Mouse (Mus musculus) gastrocnemius, postnatal 14 days (tissue): ENCODE data around the gene Ugt1a5. TPM values are rescaled to one million over a fixed set of nuclear protein-coding genes. Genes with fewer than 3 reads are reported as not detected.

Source experiments
- DNase-seq: peaks from one replicate; pipeline ENCODE4 v3.0.0; 2021; ENCODE audit warnings: mixed read lengths
- intact Hi-C: fragments of 180-260 bp; cut with DNase I; formaldehyde crosslinking; loops from one replicate; pipeline ENCODE4 v1.15.1; 2025; ENCODE audit warnings: low total_unique reads
- total RNA-seq, 2 experiments: library from RNA; stranded (reverse); gene quantifications; 2 replicates each; pipeline ENCODE4 v1.2.3; 2021

The Ugt1a5 gene
- total RNA-seq, 2 experiments from 2014 or later = 0.14 to 0.33 TPM

GRCm38 (mm10) chr1:88256886-88257663 lies 91.3 kb downstream of the Ugt1a5 start:
- intact Hi-C loops = no loop called here

DNA sequence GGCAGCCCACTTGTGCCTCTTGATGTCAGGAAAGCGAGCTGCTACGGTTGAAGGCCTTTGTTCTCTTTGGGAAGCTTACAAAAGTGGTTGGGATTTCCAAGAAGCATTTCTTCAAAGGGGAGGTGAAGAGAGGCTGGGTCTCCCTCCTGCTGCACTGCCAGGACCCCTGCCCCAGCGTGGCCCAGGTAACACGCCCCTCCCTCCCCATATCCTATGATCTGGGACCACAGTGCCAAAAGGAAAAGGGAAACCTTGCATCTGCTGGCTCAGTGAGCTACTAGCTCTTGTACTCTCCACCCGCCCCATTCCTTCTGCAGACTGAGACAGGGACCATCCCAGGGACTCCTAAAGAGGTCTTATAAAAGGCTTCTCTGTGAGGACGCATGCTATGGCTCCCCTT lies 91.9 kb downstream of the Ugt1a5 start:
- intact Hi-C loops = no loop called here

More at GRCm38 (mm10) chr1:88256886-88257663, 91.3 kb downstream of the Ugt1a5 start:
- no peak for DNase-seq

DNA sequence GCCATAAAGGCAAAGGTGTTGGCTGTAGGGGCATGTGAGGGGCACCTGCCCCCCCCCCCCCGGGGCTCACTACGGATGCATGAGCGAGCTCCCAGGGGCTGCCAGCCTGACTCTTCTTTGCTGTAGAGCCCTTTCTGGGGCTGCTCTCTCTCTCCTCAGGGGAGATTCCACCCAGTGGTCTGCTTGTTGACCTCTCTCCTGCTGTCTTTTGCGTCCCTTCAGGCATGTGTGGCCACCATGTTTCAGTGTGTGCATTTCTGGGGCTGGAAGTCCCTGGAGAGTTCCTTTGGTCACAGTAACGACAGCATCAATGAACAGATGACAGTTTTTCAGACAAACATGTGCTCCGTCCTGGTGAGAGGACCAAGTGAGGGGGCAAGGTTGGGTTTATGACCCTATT lies 92.5 kb downstream of the Ugt1a5 start:
- intact Hi-C loops = no loop called here
- DNase-seq = no peak

More for the DNA sequence above, 91.9 kb downstream of the Ugt1a5 start:
- DNase-seq = no peak

DNA sequence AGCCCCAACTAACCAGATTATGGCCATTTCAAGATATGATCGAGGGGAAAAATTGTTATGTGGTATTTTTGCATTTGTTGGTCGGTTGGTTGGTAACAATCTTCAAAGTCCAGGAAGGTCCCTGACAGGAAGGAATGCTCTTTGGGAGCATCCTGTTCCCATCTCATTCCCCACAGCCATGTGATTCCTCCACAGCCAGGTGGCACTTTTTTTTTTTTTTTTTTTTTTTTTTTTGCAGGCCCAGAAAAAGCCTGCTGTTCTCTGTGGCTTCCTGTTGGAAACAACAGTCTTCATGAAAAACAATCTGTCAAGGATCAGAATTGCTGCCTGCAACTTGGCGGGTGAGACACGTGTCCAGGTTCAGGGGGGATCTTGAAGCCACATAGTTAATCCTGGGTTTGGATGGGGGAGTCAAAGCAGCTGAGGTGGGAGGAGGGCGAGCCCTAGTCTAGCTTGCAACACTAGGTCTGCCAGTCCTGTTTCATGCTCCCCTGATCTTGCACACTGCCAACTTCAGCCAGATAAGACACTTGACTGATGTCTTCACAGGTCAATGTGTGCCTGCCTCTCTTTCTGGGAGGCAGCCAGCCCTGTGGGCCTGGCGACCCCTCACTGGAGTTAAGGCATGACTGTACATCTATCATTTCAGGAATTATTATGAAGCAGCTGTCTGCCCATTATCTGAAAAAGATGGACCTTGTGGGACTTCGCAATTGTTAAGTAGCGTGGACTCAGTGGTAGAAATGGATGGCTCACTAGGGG lies 93.2 kb downstream of the Ugt1a5 start:
- intact Hi-C loops = no loop called here
- no peak for DNase-seq

GRCm38 (mm10) chr1:88259643-88260024 lies 93.8 kb downstream of the Ugt1a5 start:
- intact Hi-C loops = no loop called here
- no peak for DNase-seq

- no peak for DNase-seq
- intact Hi-C loops = no loop called here
These were observed 94.3 kb downstream of the Ugt1a5 start for GRCm38 (mm10) chr1:88260114-88260513.

GRCm38 (mm10) chr1:88260604-88261377 lies 95.0 kb downstream of the Ugt1a5 start:
- DNase-seq = no peak
- intact Hi-C loops = no loop called here

- intact Hi-C loops = no loop called here
- no peak for DNase-seq
These were observed 95.9 kb downstream of the Ugt1a5 start for GRCm38 (mm10) chr1:88261706-88262105.

DNA sequence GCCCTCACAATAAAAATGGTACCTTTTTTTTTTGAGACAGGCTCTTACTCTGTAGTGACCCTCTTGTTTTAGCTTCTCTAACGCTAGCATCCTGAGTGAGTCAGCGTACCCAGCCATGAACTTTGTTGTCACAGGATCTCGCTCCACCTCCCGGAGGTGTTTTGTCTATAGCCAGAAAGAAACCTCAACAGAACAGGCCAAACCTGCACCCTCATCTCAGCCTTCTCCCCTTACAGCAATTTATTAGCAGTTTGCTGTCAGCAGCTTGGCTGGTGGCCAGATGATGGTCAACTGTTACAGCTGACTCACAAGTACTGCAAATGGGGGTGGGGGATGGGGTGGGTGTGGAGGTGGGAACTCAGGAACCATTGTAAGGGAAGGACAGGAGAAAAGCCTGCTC lies 96.4 kb downstream of the Ugt1a5 start:
- intact Hi-C loops = no loop called here
- peak; percentile 66 for DNase-seq

DNA sequence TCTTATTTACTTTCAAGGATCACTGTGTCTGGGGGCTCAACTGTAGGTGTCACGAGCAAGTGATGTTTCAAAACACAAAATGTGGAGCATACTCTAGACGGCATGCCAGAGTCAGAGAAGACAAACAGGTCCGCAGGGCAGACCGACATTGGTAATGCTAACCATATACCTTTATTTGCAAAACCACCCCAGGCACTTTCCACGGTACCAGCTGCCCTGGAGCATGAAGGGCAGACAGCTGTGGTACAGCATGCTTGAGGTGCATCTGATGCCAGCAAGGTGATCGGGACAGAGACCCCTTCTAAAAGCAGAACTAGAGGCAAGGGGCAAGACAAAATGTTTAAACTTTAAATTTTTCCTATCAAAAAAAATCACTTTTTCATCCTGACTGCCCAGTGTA lies 97.1 kb downstream of the Ugt1a5 start:
- no peak for DNase-seq
- intact Hi-C loops = no loop called here

DNA sequence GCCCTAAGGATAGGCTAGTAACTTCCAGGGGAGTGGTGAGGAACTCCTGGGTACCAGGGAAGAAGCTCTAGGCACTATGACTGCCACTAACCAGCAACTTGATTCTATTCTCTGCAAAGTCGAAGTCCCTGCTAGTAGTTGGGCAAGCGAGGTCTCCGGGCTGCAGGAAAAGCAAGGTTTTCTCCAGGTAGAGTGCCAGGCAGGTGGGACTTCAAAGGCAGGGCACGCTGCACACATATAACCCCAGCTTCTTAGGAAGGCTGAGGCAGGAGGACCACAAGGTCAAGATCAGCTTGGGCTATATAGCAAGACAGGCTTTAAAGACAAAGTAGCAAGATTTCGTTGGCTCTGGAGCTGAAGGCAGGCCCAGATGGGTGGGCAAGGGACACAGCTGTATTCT lies 98.0 kb downstream of the Ugt1a5 start:
- intact Hi-C loops = no loop called here

DNA sequence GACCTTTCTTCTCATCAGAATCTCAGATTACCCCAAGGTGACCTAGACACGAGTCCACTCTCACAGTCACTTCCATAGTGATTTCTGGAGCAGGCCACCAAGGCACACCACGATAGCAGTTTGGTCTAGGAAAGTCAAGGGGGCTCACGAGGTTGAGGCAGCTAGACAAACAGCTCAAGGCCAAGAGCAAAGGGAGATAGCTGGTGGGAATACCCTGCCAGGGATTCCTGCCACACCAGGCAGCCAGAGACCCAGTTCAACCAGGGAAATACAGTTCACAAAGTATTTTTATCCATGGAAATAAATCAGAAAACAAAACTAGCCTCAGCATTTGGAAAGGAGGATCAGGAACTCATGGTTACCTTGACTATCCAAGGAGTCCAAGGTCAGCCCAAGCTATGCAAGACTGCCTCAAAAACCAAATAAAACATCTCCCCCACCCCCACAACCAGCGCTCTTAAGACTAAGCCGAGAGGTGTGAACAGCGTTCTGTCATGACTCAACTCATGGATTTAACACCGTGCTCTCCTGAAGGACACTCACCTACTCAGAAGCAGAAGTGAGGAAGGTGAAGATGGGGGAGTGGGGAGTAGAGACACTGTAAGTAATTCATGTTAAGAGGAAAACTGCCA lies 98.5 kb downstream of the Ugt1a5 start:
- intact Hi-C loops = no loop called here
- DNase-seq = no peak

More for the DNA sequence above, 98.0 kb downstream of the Ugt1a5 start:
- DNase-seq = no peak

GRCm38 (mm10) chr1:88264869-88265240 lies 99.0 kb downstream of the Ugt1a5 start:
- DNase-seq = no peak
- intact Hi-C loops = no loop called here

DNA sequence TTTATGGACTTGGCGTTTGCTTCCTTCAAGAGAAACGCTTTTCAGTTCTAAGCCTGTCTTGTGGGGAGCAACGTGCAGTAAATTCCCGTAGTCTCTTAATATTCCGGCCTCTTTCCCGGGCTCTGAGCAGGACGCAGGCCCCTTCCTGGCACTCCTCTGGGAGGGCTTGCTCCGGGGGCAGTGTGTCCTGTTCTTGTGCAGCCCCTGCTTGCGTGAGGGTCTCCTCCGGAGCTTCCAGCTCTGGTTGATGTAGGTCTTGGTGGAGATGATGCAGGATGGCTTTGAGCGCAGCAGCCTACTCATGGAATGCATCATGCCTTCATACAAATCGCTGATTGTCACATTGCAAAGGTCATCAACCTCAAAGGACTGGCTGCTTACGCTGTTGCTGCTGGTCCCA lies 100.3 kb downstream of the Ugt1a5 start:
- intact Hi-C loops = no loop called here
- DNase-seq = no peak

GRCm38 (mm10) chr1:88267489-88267888 lies 101.7 kb downstream of the Ugt1a5 start:
- intact Hi-C loops = no loop called here
- no peak for DNase-seq

- no peak for DNase-seq
- intact Hi-C loops = no loop called here
These were observed 102.3 kb downstream of the Ugt1a5 start for GRCm38 (mm10) chr1:88268070-88268469.
